Mouse (Mus musculus) testis, postnatal 14 days (tissue): ENCODE measurements around the gene Flvcr1.

Source experiments
- DNase-seq: peaks from one replicate; pipeline ENCODE4 v3.0.0; 2021; ENCODE audit warnings: low spot score

Flvcr1 gene

DNA sequence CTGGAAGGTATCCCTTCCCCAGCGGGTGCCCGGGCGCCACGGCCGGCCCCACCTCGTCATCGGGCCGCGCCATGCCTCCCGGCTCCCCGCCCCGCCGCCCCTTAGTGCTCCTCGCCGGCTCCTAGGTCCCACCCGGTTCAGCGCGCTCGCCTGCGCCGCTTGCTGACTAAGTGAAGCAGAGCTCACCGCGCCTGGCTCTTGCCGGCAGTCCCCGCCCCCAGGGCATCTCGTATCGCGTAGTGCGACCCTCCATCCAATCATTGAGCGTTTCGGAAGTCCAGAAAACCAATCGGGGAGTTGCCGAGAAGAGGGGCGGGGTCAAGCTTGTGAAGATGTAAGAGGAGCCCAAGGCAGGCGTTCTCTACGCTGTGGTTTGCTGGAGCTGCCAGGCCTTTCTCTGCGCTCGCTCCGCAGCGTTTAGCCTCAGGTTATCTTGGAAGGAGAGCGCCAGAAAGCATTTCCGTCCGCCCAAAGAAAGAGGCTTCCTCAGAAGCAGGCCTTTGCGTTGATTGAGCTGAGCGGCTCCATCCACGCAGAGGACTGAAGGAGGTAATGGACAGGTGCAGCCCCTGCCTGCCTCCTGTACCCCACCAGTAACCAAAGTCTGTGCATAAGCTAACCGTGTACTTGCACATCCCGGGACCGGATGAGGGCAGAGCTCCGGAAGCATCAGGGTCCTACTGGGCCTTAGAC, at the start of gene Flvcr1:
Gene Flvcr1, minus strand, starts transcription at position 138 of the 693 bp plus-strand sequence.
- peak; percentile 97 for DNase-seq

DNA sequence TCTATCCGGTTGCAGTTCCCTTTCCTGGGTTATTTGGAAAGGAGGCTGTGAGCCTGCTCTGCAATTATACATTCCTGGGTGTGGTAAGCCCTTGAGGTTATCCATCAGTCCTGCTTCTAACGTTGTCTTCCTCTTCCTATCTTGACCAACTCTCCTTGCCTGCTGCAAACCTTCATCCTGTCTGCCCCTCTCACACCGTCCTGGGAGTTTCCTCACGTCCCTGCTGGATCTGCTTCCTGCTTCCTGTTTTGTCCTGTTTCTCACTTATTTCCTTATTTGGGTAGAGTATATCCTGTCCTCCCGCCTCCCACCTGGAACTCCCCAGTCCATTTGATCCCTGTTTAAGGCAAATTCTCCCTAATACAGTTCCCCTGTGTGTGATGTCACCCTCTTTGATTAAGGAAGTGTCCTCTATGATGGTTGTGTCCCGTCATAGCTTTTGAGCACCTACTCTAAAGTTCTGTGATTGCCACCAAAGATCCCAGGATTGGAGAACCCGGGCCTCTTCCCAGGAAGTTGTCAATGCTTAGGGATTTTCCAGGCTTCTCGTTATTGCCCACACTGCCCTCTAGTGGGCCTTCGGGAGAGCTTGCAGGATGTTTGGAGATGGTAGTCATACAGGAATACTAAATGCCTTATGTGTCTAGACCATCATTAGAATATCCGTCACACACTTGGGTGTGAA, 49.4 kb upstream of the Flvcr1 start:
- peak; percentile 22 for DNase-seq

DNA sequence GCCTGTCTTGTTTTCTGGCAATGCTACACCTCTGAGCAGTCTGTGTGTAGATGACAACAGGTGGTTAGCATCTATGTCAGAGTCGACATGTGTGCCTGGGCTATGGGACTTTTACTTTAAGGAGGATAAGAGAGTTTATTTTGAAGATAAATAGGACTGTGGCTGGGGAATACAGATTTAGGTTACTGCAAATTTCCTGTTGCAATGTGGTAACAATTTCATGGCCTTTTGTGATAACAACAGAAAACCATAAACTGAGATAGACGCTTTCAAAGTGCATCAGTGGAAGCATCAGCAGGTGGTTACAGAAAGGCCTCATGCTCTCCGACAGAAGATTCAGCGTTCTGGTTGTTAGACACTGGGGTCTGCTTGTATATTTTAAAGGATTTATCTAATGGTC, 47.5 kb upstream of the Flvcr1 start:
- DNase-seq, result no peak

DNA sequence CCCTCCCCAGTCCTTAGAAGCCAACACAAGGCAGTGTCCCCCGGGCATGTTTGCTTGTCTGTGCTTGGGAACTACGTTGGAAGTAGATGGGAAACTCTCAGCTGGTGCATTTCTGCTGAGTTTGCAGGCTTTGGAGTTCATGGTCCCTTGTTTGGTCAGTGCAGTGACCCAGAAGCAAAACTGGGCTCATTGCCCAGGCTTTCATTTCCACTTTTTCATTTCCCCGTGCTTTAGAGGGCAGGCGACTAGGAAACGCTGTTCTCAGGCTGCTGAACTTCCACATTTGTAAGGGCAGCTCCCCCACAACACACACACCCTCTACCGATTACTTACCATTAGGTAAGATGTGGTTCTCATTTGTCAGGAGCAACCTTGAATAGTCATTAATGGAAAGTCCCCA, 47.0 kb upstream of the Flvcr1 start:
- peak; percentile 19 for DNase-seq

DNA sequence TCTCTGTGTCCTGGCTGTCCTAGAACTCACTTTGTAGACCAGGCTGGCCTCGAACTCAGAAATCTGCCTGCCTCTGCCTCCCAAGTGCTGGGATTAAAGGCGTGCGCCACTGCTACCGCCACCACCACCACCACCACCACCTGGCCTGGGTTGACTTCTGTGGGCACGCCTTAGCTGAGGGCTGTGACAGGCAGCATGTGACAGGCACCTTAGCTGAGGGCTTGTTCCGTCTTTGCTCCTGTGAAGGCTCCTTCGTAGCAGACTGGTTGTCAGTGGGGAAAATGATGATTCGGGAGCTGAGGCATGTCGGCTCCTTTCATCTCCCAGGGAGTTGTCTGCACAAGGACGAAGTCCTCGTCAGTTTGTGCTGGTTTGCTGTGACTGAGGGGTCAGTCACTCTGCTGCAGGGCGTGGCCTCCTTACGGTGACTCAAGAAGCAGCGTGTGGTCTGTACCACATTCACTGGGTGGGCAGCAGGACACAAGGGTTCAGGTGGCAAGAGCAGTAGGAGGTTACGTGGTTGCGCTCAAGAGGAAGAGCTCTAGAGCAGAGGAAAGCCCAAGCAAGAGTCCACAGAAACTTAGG, 46.5 kb upstream of the Flvcr1 start:
- DNase-seq, result no peak

DNA sequence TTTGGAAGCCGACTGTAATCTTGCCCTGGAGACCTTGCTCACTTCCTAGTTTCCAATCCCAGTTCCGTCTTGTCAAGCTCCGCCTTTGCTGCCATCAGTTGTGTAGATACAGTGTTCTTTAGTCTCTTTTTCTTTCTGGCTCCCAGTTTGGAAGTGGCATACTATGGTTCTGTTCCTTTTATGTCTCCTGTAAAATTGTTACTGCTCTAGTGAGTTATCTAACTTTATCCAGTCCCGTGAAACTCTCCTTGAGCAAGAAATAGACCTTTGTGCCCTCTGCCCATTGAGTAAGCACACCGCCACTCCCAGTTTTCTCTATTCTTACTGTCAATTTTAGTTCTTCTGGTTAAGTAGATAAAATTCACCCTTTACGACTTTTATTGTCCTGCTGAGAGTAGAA, 45.7 kb upstream of the Flvcr1 start:
- DNase-seq, result no peak

DNA sequence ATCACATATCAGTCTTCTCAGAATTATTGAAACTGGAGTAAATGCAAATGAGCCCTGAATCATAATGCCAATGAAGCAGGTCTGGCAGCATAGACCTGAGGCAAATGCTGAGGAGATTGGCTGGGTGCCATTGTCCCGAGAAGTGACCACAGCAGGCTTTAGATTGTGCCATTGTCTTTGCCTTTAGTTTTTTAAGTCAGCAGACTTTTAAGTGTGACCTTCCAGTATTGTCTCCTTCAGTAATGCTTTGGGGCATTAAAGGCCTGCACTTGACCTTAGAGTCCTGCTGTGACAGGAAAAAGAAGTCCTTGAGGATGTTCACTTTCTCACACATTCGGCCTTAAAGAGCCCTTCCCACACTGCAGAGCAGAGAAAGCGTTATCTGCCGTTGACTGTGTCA, 44.3 kb upstream of the Flvcr1 start:
- no peak for DNase-seq

DNA sequence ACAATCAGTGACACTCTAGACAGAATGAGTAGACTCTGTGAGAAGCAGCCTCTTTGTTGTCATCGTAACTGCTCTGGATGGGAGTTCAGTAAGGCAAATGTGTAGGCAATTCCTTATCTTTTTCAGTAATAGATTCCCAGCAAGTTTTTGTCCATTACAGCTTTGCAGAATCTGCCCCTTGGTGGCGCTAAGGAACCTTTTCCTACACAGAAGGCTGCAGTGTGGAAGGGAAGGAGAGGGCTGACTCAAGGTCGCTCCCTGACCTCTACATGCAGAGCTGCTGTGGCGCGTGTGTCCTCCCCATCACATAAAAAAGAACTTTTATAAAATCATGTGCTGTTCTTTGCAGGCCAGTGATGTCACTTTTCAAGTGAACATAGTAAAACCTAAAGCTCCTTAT, 42.4 kb upstream of the Flvcr1 start:
- no peak for DNase-seq

DNA sequence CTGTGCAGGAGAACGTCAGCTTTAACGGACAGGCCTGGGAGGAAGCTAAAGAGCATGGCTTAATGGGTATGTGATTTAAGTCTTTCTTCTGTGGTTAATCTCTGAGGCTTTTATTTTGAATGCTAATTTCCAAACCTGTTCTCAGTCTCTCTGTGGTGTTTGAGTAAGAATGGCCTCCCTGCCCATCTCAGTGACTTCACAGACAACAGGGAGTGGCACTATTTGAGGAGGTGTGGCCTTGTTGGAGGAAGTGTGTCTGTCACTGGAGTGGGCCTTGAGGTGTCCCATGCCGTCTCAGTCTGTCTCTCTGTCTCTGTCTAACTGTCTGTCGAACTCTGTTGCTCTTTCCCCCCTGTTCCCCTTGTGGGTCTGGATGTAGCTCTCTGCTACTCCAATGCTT, 39.2 kb upstream of the Flvcr1 start:
- DNase-seq, result no peak

DNA sequence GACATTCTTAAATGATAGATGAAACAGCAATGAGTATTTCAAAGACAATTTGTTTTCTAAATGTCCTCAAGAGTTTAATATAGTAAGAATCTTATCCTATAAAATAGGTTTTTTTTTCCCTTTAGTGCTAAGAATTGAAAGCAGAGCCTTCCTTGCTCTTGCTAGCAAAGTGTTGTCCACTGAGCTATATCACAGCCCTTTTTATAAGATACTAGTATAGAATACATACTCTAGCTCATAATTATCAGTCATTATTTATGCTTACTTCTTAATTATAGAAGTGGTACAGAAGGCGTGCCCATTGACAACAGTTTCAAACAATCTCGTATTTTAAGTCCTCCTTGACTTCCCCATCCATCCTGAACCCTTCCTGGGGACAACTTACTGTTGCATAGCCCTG, 38.6 kb upstream of the Flvcr1 start:
- DNase-seq, result no peak

DNA sequence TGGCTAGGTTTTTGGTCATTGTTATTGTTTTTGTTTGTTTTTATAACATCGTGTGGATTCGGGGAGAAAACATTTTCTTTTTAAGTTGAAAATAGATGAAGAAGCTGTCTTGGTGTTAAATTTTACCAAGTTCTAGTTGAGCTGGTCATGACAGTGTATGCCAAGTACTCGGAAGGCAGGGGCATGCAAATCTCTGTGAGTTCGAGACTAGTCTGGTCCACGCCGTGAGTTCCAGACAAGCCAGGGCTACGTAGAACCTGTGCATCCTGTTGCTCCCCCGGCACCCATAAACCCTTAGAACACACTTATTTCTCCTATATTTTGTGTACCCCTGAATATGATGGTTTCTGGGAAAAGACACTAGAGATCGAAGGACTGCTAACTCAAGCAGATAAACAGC, 37.7 kb upstream of the Flvcr1 start:
- no peak for DNase-seq

DNA sequence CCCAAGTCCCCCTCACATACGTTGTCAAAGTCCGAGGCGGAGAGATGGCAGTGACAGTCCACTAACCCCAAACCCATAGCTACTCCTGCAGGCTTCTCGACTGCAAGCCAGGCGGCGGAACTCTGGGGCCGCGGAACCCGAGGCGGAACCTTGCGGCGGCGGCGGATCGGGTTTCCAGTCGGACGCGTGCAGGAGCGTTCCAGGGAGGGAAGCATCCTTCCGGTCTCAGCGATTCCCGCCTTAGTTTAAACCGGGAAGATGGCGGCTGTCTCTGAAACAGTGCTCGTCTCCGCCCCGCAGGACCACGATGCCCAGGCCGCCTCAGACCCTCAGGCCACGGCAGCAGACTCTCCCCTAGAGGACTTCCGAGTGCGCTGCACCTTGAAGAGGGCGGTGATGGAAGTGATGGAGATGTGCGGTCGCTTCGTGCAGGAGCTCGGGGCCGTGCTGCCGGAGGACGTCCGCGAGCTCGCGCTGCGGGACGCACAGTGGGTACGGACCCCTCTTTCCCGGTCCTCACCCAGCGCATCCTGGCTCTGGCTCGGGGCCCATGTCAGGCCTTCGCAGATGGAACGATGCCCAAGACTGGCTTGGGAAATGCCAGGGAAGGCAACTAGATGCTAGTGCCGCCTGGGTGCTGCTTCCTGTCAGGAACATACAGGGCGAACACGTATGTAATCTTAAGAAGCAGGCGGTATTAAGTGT, 37.0 kb upstream of the Flvcr1 start, which contains the start of the genes Tatdn3 and Nsl1:
Gene Tatdn3, minus strand, starts transcription at position 152 of the 705 bp plus-strand sequence.
Gene Nsl1, plus strand, starts transcription at position 232 of the 705 bp plus-strand sequence.
- peak; percentile 90 for DNase-seq

DNA sequence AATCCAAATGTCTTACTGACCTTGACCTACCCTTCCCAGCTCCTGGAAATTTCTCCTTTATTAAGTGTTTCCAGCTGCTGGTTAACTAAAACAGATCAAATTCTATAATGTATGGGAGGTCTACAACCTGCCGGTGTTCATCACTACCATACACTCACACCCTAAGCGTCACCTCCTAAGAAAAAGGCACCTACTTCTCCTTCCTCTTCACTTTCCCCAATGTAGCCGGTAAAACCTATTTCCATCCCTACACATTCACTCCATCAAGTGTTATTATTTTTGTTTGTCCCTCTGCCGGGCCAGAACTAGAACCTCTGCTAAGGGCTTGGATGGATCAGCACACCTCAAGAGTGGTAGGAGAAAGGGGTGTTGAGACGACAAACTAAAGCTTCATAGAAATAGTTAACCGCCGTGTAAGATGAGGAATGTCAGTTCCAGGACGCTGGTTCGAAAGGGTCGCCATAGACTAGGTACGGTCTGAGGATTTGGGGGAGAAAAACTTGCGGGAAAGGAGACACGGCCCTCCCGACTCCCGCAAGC, 36.4 kb upstream of the Flvcr1 start:
- no peak for DNase-seq

DNA sequence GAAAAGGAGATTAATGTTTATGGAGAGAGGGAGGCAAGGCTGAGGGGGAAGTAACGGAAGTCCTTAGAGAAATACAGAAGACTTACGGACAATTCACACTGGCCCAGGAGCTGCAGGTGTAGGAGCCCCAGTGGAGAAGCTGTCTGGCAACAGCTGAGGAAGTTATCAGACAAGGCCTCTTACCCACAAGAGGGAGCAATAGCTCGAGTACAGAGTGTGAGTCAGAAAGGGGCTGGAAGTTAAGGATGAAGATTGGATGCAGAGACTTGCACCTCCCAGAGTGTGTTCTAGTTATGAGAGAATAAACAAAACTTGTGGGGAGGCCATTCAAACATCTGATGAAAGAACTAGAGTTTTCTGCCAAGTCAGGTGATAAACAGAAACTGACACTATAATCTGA, 31.5 kb upstream of the Flvcr1 start:
- no peak for DNase-seq

DNA sequence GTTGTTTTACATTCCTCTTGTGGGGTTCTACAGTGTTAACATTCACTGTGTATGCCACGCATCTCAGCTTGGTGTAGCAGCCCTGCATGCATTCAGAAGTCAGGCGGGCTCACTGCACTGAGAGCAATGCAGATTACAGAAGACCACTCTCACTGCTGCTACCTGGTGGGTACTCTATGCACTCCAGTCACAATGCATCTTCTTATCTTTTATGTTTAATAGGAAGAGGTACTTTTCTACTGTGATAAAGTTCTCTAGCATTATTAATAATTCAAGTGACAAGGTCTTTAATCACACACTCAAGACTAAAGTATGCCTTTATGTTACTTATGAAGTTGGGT, 29.5 kb upstream of the Flvcr1 start:
- DNase-seq, result no peak

DNA sequence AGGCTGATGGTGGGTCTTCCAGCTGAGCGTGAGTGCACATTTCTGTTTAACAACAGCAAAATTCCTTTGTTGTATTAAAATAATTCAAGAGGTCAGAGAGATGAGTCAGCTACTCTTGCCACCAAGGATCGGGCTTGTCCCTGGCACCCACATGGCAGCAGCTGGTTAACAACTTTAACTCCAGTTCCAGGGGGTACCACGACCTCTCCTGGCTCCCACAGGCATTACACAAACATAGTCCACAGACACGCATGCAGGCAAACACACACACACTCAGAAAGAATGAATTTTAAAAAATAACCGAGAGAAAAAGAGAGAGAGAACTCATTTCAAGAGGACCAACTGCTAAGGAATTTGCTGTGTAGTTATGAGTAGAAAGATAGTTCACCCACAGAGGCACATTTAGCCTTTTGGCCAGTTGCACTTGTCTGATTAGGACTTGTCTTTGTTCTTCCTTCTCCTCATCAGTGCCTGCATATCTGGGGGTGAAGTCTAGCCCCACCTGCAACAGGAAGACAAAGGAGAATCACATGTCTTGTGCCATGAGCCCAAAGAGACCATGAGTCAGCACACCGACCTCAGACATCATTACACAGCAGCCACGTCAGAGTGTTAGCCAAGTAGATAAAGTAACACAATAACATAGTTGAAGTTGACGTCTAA, 29.0 kb upstream of the Flvcr1 start:
- DNase-seq, result no peak

DNA sequence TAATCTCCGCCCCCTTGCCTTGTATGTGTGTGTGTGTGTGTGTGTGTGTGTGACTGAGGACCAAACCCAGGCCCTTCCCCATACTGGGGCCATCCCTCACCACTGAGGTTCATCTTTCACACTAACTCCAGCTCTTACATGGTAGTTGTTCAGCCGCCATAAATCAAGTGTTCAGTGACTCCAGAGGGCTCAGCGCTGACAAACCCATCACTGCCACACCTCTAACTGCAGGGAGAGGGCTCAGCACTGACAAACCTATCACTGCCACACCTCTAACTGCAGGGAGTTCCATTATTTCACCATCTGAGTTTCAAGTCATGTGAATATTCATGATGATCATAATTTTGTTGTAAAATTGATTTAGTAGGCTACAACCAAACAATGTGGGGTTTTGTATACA, 27.6 kb upstream of the Flvcr1 start:
- DNase-seq, result no peak

DNA sequence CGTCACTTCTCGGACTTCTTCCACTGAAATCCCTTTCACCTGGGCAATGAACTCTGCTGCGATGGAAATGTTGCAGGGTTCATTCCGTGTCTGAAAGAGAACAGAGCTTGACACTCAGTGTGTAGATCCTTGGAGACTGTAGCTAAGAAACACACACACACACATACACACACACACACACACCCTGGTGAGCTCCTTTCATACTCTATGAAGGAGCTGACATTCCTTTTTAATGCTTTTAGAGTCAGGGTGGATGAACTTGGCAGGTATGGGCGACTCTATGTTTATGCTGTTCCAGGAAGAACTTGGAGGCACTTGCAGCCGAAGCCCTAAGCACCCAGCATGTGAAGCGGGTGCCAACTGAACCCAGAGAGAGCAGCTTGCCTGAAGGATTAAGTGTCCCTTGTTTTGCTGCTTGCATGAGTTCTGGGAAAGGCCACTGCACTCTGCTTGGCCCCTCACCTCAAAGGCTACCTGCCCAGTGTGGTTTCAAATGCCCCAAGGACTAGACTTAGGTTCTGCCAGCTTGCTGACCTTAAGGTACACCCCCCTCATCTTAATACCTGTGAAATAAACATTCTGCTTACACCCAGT, 20.4 kb upstream of the Flvcr1 start:
- no peak for DNase-seq

DNA sequence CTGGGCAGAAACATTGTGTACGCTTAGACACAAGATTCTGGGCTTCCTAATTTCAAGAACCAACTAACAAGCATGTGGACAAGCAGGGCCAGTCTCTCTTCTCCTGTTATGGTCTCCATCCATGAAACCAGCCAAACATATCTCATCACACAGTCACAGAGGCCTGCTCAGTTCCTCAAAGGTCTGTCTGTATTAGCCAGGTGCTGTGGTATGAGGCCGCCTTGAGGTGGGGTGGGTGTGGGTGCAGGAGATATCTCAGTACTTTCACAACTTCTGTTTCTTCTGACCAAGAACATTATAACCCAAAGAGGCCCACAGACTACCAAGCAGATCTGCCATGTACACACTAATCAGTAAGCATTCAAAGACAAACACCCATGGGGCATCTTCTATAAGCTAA, 19.3 kb upstream of the Flvcr1 start:
- DNase-seq, result no peak

DNA sequence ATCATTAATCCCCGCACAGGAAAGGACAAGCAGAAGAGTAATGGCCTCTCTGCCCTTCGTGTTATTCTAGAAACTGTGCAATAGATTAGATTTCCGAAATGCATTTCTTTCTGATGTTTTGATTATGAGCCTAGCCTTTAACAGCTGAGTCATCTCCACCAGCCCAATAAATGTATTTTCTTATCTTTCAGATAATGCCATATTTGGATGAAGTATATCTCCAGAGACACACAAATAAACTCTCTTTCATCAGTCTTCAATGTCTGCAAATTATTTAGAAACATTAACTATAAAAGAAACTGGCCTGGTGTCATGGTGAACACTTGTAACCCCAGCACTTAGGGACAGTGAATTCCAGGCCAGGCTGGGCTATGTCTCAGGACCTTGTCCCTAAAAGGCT, 16.7 kb upstream of the Flvcr1 start:
- no peak for DNase-seq

DNA sequence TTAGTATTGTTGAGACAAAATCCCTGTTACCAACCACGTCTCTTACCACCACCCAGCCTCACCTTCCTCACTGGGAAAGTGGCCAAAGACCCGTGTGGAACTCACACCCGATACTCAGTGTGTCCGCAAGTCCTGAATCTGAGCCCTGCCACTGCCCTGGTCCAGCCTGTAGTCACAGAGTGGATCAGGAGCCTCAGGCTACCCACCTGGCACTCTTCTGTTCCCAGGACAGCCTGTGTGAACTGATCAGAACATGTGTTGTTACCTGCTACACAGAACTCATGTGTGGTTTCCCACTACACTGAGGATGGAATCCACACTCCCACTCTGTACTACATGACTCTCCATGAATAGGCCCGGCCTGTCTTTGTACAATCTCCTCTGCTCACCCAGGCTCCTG, 16.1 kb upstream of the Flvcr1 start:
- DNase-seq, result no peak

DNA sequence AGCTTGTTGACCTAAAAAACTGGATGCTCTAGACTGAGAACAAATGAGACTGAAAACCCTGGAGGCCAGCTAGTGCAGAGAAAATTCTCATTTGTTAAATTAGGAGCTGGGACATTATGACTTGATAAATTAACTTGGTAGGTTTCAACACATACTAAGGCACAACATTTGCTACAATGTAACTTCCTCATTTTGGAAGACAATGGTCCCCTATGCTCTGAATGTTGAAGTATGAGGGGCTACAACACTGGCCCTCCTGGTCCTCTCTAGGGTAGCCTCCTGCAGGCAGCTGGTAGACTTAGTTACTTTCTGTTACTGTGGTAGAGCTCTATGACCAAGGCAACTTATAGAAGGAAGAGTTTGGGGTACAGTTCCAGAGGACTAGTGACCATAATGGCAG, 15.4 kb upstream of the Flvcr1 start:
- no peak for DNase-seq
